Mouse (Mus musculus) kidney, adult 8-10 months (tissue): ENCODE data around the gene Rab12.
"Not testable (repeated sequence)": the region's sequence is repeated elsewhere in the genome, so short reads cannot be mapped to it uniquely, and the experiment has no call there.

Experiments used
- DNase-seq, 2 experiments: peaks; one replicate each; pipeline ENCODE4 v3.0.0; 2022

Gene Rab12

GRCm38 (mm10) chr17:66519554-66520553 lies at the start of gene Rab12:
TSS of gene Rab12 (minus strand) at chr17:66519729.
- peak; percentile 70 to 80 for DNase-seq

DNA sequence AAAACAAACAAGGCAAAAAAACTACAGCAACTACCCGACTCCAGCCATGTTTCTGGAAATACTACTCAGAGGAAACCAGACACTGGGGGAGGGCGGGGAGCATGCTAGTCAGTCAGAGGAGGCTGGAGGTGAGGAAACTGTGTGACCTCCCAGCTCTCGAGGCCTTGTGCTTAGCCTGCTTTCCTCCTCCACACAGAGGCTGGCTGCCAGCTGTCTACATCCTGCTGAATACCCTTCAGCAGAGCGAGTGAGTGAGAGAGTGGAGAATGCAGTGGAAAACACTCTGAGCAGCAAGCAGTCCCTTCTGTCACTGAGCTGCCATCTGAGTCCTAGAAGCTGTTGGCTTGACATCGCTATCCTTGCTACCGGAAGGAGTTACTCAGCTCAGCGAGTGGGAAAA lies 44.7 kb upstream of the Rab12 start:
- DNase-seq = no peak

DNA sequence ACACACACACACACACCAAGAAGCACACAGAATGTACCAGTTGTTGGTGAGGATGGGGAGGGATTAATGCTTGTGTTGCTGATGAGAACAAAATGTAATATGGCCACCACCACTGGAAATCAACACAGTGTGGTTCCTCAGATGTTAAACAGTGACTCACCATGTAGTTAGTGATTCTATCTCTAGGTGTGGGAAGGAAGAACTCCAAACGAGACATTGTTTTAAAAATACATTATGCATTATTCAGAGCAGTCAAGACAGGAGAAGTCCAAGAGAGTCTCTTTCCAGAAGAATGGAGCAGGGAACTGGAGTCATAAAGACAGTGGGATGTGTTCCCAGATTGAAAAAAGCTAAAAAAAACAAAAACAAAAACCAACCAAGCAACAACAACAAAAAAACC lies 44.0 kb upstream of the Rab12 start:
- DNase-seq = no peak

DNA sequence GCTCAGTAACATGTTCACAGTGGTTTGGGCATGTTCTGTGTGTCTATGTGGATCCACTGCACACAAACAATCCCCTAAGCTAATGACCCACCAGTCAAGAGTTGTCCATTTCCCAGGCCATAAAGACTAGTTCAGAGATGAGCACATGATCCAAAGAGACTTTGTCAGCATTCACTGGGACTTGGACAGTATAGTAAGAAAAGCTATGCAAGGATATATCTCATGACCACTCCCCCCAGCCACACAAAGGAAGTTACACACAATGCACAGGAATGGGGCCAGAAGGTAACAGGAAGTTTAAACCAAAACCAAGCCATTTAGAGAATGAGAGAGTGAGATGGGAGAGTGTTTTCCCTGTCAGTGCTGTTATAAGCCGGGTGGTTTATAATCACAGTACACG lies 41.9 kb upstream of the Rab12 start:
- DNase-seq = no peak

GRCm38 (mm10) chr17:66558404-66559317 lies 39.1 kb upstream of the Rab12 start:
- no peak for DNase-seq

DNA sequence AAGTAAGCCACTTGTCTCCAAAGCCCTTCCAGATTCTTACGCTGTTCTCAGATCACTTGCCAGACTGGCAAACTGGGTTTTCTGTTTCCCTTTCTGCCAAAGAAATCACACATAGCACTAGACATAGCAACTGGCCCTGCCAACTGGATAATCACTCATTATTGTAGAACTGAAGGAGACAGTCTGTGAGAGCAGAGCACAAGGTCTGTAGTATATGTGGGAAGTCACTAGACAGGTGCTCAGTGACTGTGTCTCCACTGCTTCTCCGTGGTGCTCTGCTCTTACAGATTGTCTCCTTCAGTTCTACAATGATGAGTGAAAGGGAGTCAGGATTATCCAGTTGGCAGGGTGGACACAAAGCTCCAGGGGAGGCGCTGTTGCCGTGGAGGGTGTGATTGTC lies 33.2 kb upstream of the Rab12 start:
- DNase-seq = no peak

DNA sequence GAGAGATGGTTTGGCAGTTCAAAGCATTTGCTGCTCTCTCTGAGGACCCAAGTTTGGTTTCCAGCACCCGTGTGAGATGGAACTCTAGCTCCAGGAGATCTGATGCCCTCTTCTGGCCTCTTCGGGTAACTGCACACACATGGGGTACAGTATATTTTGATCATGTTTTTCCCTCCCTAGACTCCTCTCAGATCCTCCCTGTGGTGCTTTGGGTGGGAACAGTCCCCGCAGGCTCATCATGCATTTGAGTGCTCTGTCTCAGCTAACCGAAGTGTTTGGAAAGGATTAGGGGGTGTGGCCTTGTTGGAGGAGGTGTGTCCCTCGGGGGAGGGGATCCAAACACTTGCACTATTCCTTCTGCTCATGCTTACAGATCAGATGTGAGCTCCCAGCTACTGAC lies 31.0 kb upstream of the Rab12 start:
- DNase-seq = no peak

DNA sequence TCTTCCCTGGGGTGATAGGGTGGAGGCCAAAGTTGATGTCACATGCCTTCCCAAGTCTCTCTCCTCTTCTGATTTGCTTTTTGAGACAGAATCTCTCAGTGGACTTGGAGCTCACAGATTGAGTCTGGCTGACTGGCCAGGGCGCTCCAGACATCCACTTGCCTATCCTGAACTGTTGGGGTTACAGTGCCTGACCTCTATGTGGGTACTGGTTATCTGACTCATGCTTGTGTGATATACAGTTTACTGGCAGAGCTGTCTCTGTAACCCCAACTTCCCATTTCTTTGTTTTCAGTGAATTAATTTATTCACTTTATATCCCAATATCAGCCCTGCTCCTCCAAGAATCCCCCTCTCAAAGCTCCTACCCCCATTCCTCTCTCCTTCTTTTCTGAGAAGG lies 12.8 kb upstream of the Rab12 start:
- no peak for DNase-seq

DNA sequence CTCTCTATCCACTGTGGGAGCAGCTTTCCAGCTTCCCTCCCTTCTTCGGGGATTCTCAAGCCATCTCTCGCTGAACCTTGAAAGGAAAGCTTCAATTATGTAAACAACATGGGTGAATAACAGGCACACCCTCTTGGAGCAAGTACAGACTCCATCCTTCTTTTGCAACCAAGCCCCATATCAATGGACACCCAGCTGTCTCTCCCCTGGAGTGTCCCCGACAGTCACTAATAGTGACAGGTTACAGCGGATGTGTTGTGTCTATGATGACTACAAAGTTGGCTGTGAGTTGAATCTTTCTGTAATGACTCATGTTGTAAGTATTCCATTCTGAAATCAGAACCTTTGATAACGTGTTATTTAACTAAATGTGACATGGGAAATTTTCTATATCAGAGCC lies 3.9 kb upstream of the Rab12 start:
- DNase-seq = no peak

GRCm38 (mm10) chr17:66522631-66523030 lies 3.1 kb upstream of the Rab12 start:
- not testable (repeated sequence) for DNase-seq

- peak in 1 of 2 experiments; percentile 23 for DNase-seq
These were observed 514 bp downstream of the Rab12 start for GRCm38 (mm10) chr17:66518877-66519553.

GRCm38 (mm10) chr17:66516953-66517352 lies 2.6 kb downstream of the Rab12 start:
- no peak for DNase-seq

DNA sequence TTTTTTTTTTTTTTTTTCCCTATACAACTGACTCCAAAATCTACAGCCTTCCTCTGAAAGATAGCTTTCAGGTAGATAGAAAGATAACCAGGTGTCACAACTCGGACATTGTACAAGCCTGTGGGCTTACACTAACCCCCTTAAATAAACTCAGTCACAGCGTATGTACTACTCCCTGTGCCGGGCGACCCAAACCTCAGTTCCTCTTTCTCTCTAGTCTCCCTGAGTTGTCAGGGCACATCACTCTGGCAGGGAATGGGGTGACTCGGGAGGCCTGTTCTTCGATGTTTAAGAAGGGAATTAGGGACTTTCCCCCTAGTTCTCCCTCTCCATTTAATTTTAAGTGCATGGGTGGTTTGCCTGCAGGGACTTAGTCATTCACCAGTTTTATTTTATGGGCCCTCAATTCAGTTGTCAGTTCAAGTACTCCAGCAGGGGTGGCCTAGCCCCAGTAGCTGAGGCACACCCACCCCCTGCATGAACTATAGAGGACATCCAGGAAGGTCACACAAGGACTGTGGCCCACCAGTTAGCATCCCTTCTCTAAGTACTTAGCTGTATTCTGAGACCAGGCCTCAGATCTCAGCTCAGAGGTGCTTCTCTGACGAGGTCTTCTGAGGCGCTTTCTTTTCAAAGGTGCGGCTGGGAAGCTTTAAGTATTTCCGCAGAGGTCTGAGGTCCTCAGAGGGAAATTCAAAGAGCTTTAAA lies 5.1 kb downstream of the Rab12 start:
- no peak for DNase-seq

DNA sequence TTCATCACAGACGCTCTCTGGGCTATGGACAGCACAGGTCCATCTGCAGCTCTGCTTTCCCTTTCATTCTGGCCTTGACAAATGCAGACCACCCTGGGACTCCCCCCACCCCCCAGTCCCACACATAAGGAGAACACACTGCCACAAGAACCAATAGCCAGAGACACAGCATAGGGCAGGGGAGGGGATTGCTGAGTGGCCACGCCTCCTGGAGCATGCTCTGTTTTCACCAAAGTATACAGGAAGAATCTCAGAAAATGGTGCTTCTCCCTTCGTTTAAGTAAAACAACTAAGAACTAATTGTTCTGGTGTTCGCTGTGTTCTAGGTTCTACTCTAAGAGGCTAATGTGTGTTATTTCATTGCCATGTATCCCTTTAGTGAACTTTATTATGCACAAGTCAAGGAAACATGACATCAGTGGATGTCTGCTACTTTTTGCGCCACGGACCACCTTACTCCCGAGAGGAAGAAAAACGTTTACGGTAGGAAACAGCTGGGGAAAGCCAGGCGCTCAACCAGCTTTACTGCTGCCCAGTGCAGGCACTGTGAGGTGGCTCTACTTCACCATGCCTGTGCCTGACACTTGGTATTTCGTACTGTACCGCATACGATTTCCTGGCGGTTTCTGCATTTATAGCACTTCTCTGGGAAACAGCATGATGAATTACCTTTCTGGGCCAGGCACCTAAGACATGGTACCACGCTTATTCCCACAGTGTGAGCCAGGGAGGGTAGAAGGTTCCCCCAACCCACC lies 7.2 kb downstream of the Rab12 start:
- no peak for DNase-seq

DNA sequence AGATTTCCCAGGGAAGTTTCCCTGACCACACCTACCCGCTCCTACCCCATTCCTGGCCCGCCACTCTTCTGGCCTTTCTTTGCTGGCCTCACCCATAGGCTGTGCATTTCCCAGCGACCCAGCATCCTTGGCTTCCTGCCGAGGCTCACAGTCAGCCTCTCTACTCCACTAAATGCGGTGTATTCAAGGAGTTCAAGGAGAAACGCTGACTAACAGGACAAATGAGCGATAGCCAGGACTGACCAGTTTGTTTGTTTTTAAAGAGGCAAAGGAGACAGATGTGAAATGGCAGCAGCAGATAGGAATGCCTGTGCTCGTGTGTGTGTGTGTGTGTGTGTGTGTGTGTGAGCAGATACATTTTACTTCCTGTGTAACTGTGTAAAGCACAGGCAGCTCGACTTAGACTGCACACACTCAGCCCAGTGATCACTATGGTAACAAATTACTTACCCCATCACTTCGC lies 9.3 kb downstream of the Rab12 start:
- no peak for DNase-seq

- no peak for DNase-seq
These were observed 12.2 kb downstream of the Rab12 start for GRCm38 (mm10) chr17:66507049-66507954.

GRCm38 (mm10) chr17:66504964-66505363 lies 14.6 kb downstream of the Rab12 start:
- no peak for DNase-seq

GRCm38 (mm10) chr17:66504248-66504647 lies 15.3 kb downstream of the Rab12 start:
- no peak for DNase-seq

- no peak for DNase-seq
These were observed 16.1 kb downstream of the Rab12 start for GRCm38 (mm10) chr17:66503466-66503865.

- peak; percentile 32 to 48 for DNase-seq
These were observed 16.7 kb downstream of the Rab12 start for GRCm38 (mm10) chr17:66502865-66503264.
